Mouse (Mus musculus): ENCODE measurements around the gene Ift52. TPM values are rescaled to one million over a fixed set of nuclear protein-coding genes. Genes with fewer than 3 reads are reported as not detected.

The Ift52 gene
- polyA plus RNA-seq, 1 experiment from 2014 or later = 32.3 TPM

- DNase-seq (ENCODE audit: low spot score) = no peak
- Histone ChIP-seq H3K4me1 (replicated peaks; ENCODE audit: control insufficient read depth, insufficient read depth) (no peaks in the 10 kb centered on the region), H3K4me3 (ENCODE audit: low read depth, low read length) (no peak overlapping the region), H3K4me2 (replicated peaks; ENCODE audit: low read depth) (no peak overlapping the region), H3K9ac (ENCODE audit: low read length) (no peak overlapping the region), H3K9me3 (ENCODE audit: control insufficient read depth, low read length) (no peaks in the 10 kb centered on the region), H3K36me3 (ENCODE audit: control insufficient read depth, insufficient read depth, low read length) (peaks cover 26% of the 10 kb centered on the region), H3K27me3 (ENCODE audit: control insufficient read depth, insufficient read depth, low read length) (no peaks in the 10 kb centered on the region), H3K27ac (replicated peaks) (no peak overlapping the region)
- WGBS = 67% methylated on average over 4 of the region's 4 CpGs
- ATAC-seq (ENCODE audit: low FRiP score, low TSS enrichment) = no peak
- TF ChIP-seq CTCF (IDR thresholded peaks at IDR 0.05; ENCODE audit: low read depth) = no peak
- TF ChIP-seq EP300 (optimal IDR thresholded peaks at IDR 0.05) = no peak
These were observed 15.5 kb downstream of the Ift52 start for GRCm38 (mm10) chr2:163032622-163033021.

GRCm38 (mm10) chr2:163039940-163040339 lies 22.8 kb downstream of the Ift52 start:
- Histone ChIP-seq H3K4me2 (replicated peaks; ENCODE audit: low read depth) (no peak overlapping the region), H3K27me3 (ENCODE audit: control insufficient read depth, insufficient read depth, low read length) (no peaks in the 10 kb centered on the region), H3K27ac (replicated peaks) (no peak overlapping the region), H3K9me3 (ENCODE audit: control insufficient read depth, low read length) (no peaks in the 10 kb centered on the region), H3K36me3 (ENCODE audit: control insufficient read depth, insufficient read depth, low read length) (peaks cover 32% of the 10 kb centered on the region), H3K9ac (ENCODE audit: low read length) (no peak overlapping the region), H3K4me3 (ENCODE audit: low read depth, low read length) (no peak overlapping the region), H3K4me1 (replicated peaks; ENCODE audit: control insufficient read depth, insufficient read depth) (no peaks in the 10 kb centered on the region)
- no peak for TF ChIP-seq CTCF (IDR thresholded peaks at IDR 0.05; ENCODE audit: low read depth)
- TF ChIP-seq EP300 (optimal IDR thresholded peaks at IDR 0.05) = no peak
- 87% methylated on average over 7 of the region's 7 CpGs for WGBS
- no peak for ATAC-seq (ENCODE audit: low FRiP score, low TSS enrichment)
- DNase-seq (ENCODE audit: low spot score) = no peak

- DNase-seq (ENCODE audit: low spot score) = peak; percentile 81
- Histone ChIP-seq H3K9ac (ENCODE audit: low read length) (no peak overlapping the region), H3K4me2 (replicated peaks; ENCODE audit: low read depth) (peak overlapping the region; percentile 48), H3K36me3 (ENCODE audit: control insufficient read depth, insufficient read depth, low read length) (peaks cover 18% of the 10 kb centered on the region), H3K27ac (replicated peaks) (no peak overlapping the region), H3K27me3 (ENCODE audit: control insufficient read depth, insufficient read depth, low read length) (no peaks in the 10 kb centered on the region), H3K4me1 (replicated peaks; ENCODE audit: control insufficient read depth, insufficient read depth) (no peaks in the 10 kb centered on the region), H3K9me3 (ENCODE audit: control insufficient read depth, low read length) (no peaks in the 10 kb centered on the region), H3K4me3 (ENCODE audit: low read depth, low read length) (no peak overlapping the region)
- peak; percentile 39; the same call in 1 of the 2 replicates for ATAC-seq (ENCODE audit: low FRiP score, low TSS enrichment)
- TF ChIP-seq EP300 (optimal IDR thresholded peaks at IDR 0.05) (no peak), CTCF (IDR thresholded peaks at IDR 0.05; ENCODE audit: low read depth) (peak; percentile 91)
- 5% methylated on average over 10 of the region's 10 CpGs for WGBS
These were observed 31.0 kb downstream of the Ift52 start for GRCm38 (mm10) chr2:163048125-163048524.

GRCm38 (mm10) chr2:163049116-163049515 lies 32.0 kb downstream of the Ift52 start:
- Histone ChIP-seq H3K9ac (ENCODE audit: low read length) (no peak overlapping the region), H3K36me3 (ENCODE audit: control insufficient read depth, insufficient read depth, low read length) (peaks cover 13% of the 10 kb centered on the region), H3K9me3 (ENCODE audit: control insufficient read depth, low read length) (no peaks in the 10 kb centered on the region), H3K4me3 (ENCODE audit: low read depth, low read length) (no peak overlapping the region), H3K27me3 (ENCODE audit: control insufficient read depth, insufficient read depth, low read length) (no peaks in the 10 kb centered on the region), H3K27ac (replicated peaks) (no peak overlapping the region), H3K4me1 (replicated peaks; ENCODE audit: control insufficient read depth, insufficient read depth) (no peaks in the 10 kb centered on the region), H3K4me2 (replicated peaks; ENCODE audit: low read depth) (no peak overlapping the region)
- ATAC-seq (ENCODE audit: low FRiP score, low TSS enrichment) (no peak), DNase-seq (ENCODE audit: low spot score) (no peak)
- WGBS = 84% methylated on average over 2 of the region's 2 CpGs
- TF ChIP-seq CTCF (IDR thresholded peaks at IDR 0.05; ENCODE audit: low read depth) (no peak), EP300 (optimal IDR thresholded peaks at IDR 0.05) (no peak)

DNA sequence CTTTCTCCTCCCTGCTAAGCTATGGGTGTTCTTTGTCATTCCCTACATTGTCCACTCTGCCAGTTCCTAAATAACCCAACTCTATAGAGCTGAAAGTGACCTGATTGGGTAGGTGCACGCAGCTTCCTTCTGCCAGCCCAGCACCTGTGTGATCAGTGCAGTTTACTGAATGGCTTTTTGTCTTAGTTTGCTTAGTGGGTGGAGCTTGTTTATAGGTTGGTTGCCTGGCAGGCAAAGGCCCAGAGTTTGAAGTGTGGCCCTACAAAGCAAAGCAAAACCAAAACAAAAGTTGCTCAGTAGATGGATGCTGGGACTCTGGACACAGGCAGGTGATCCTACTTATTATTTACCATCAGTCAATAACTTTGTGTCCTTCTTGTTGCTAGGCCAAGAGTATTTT lies 34.5 kb downstream of the Ift52 start:
- 50% methylated on average over 1 of the region's 1 CpGs for WGBS

DNA sequence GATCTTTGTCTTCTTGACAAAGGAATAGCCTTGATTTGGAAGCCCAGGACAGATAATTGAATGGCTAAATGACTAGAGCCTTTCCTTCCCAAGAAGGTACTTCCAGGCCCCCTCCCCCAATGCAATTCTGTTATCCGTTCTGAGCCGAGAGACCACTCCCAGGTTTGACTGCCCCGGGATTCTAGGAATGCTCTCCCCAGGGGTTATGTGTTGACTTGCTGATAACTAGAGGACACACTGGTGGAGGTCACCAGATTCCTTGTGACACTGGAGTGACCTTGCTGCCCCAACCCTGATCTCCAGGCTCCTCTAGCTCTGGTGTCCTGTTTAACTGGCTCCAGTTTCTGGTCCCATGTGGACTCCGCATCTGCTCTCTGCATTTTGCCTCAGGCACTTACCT lies 34.9 kb downstream of the Ift52 start:
- WGBS = 31% methylated on average over 4 of the region's 4 CpGs
- Histone ChIP-seq H3K9ac (ENCODE audit: low read length) (no peak overlapping the region), H3K36me3 (ENCODE audit: control insufficient read depth, insufficient read depth, low read length) (no peaks in the 10 kb centered on the region), H3K4me3 (ENCODE audit: low read depth, low read length) (no peak overlapping the region), H3K4me1 (replicated peaks; ENCODE audit: control insufficient read depth, insufficient read depth) (peaks cover 4% of the 10 kb centered on the region), H3K4me2 (replicated peaks; ENCODE audit: low read depth) (no peak overlapping the region), H3K27me3 (ENCODE audit: control insufficient read depth, insufficient read depth, low read length) (no peaks in the 10 kb centered on the region), H3K27ac (replicated peaks) (no peak overlapping the region; the same call in 1 of the 2 replicates), H3K9me3 (ENCODE audit: control insufficient read depth, low read length) (no peaks in the 10 kb centered on the region)
- ATAC-seq (ENCODE audit: low FRiP score, low TSS enrichment) = no peak
- no peak for DNase-seq (ENCODE audit: low spot score)
- TF ChIP-seq CTCF (IDR thresholded peaks at IDR 0.05; ENCODE audit: low read depth) (no peak), EP300 (optimal IDR thresholded peaks at IDR 0.05) (no peak)

More for the DNA sequence above, 34.5 kb downstream of the Ift52 start:
- no peaks in the 10 kb centered on the region for H3K36me3 ChIP-seq (ENCODE audit: control insufficient read depth, insufficient read depth, low read length)
- H3K27me3 ChIP-seq (ENCODE audit: control insufficient read depth, insufficient read depth, low read length) = no peaks in the 10 kb centered on the region
- DNase-seq (ENCODE audit: low spot score) (peak; percentile 57), ATAC-seq (ENCODE audit: low FRiP score, low TSS enrichment) (peak; percentile 55)
- peaks cover 4% of the 10 kb centered on the region for H3K4me1 ChIP-seq (replicated peaks; ENCODE audit: control insufficient read depth, insufficient read depth)
- H3K4me2 ChIP-seq (replicated peaks; ENCODE audit: low read depth) = no peak overlapping the region
- no peak overlapping the region for H3K9ac ChIP-seq (ENCODE audit: low read length)
- TF ChIP-seq CTCF (IDR thresholded peaks at IDR 0.05; ENCODE audit: low read depth) = no peak
- TF ChIP-seq EP300 (optimal IDR thresholded peaks at IDR 0.05) = no peak
- H3K4me3 ChIP-seq (ENCODE audit: low read depth, low read length) = no peak overlapping the region
- H3K27ac ChIP-seq (replicated peaks) = no peak overlapping the region
- no peaks in the 10 kb centered on the region for H3K9me3 ChIP-seq (ENCODE audit: control insufficient read depth, low read length)
